Mouse (Mus musculus): ENCODE measurements around the gene Neu2. TPM values are rescaled to one million over a fixed set of nuclear protein-coding genes. Genes with fewer than 3 reads are reported as not detected.
"Not testable (repeated sequence)": the region's sequence is repeated elsewhere in the genome, so short reads cannot be mapped to it uniquely, and the experiment has no call there.

The Neu2 gene
- 2.7 and 10.1 TPM in 2 replicates for polyA plus RNA-seq (2012; rRNA removed)

DNA sequence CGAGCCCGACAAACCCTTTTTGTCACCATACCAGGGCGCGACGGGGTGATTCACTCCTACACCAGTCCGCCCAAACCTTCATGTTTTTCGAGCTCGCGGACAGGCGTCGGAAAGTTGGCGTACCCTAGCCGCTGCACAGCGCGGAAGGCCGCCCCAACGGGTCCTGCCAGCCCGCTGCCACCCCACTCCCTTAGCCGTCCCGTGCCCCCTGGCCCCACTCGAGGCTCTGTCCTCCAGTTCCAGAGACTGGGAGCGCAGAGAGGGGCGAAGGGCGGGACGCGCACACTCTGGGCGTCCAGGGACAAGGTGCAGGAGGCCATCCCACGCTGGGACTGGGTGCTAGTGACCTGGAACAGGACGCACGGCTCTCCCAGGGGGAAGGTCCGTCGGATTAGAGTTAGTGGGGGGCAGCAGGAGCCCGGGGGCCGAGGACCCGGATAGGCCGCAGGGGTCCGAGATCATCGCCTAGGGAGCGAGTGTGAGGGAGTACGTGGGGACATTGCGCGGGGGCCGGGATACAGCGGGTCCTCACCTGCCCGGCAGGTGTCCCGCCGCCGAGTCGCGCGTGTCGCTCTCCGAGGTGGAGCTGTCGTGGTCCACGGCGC lies at the start of gene Neu2:
Gene Neu2 (plus strand): TSS at position 329 of the 605 bp plus-strand sequence.
- Histone ChIP-seq H3K4me1 (ENCODE audit: control insufficient read depth, insufficient read depth, low read length) (no peaks in the 10 kb centered on the region; the same call in 1 of the 2 replicates), H3K4me3 (replicated peaks; ENCODE audit: extremely low read depth, low read depth, low read length) (no peak within 1 kb of the TSS)
- 3% methylated on average over 56 of the region's 56 CpGs for WGBS
- TF ChIP-seq POLR2A (IDR thresholded peaks at IDR 0.05; ENCODE audit: borderline replicate concordance, extremely low read depth, low read depth, low read length) = no peak
- no peak for TF ChIP-seq CTCF (IDR thresholded peaks at IDR 0.05; ENCODE audit: insufficient read depth, low read length)
- no peak for DNase-seq

DNA sequence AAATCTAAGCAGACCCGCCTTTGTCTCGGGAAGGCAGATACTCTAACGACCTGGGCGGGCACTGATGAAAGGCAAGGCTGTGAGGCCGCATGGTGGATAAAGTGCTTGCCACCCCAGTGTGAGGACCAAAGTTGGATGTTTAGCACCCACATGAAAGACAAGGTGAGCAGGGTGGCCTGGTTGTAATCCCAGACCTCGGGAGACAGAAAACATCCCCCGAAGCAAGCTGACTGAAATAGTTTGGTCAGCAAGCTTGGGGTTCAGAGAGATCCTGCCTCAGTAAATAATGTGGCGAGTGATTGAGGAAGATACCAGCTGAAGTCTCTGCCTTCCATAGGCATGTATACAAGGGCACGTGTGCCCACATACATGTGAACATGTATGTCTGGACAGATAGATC lies 42.2 kb upstream of the Neu2 start:
- Histone ChIP-seq H3K4me3 (replicated peaks; ENCODE audit: extremely low read depth, low read depth, low read length) (no peak overlapping the region), H3K4me1 (ENCODE audit: control insufficient read depth, insufficient read depth, low read length) (no peaks in the 10 kb centered on the region)
- WGBS = 67% methylated on average over 9 of the region's 9 CpGs
- DNase-seq = no peak
- TF ChIP-seq CTCF (IDR thresholded peaks at IDR 0.05; ENCODE audit: insufficient read depth, low read length) (no peak), POLR2A (IDR thresholded peaks at IDR 0.05; ENCODE audit: borderline replicate concordance, extremely low read depth, low read depth, low read length) (no peak)

DNA sequence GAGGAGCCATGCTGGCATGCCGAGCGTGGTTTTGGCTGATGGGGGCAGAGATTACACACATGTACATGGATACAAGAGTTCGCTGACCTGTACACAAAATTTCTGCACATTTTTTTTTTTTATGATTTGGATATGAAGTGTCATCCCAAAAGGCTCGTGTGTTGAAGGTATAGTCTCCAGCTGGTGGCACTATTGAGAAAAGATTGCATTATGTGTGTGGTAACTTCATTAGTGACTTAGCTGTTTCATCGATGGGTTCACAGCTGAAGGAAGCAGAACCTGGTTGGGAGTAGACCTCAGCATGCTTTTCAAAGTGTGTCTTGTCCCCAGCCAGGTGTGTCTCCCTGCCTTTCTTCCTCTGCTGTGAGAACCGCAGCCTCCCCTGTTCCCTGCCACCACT lies 41.4 kb upstream of the Neu2 start:
- DNase-seq = no peak
- WGBS = 53% methylated on average over 6 of the region's 6 CpGs

DNA sequence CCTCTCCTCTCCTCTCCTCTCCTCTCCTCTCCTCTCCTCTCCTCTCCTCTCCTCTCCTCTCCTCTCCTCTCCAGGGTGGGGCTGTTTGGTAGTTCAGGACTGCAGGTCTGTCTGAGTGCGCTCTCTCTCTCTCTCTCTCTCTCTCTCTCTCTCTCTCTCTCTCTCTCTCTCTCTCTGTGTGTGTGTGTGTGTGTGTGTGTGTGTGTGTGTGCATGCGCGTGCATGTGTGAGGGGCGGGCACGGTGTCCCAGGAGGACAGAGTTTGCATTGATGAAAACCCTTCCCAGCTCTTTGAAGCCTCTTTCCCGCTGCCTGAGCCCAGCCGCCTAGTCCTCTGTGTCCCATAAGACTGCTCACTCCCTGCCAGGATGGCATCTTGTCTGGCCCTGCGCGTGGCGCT lies 39.7 kb upstream of the Neu2 start, which contains the start of gene Snorc:
Gene Snorc (plus strand): TSS at position 301 of the 400 bp plus-strand sequence.
- not testable (repeated sequence) for DNase-seq; H3K4me3 ChIP-seq (replicated peaks; ENCODE audit: extremely low read depth, low read depth, low read length); H3K4me1 ChIP-seq (ENCODE audit: control insufficient read depth, insufficient read depth, low read length)
- 45% methylated on average over 9 of the region's 10 CpGs for WGBS

More for the DNA sequence above, 41.4 kb upstream of the Neu2 start:
- H3K4me1 ChIP-seq (ENCODE audit: control insufficient read depth, insufficient read depth, low read length) = no peaks in the 10 kb centered on the region
- H3K4me3 ChIP-seq (replicated peaks; ENCODE audit: extremely low read depth, low read depth, low read length) = no peak overlapping the region
- TF ChIP-seq CTCF (IDR thresholded peaks at IDR 0.05; ENCODE audit: insufficient read depth, low read length) = no peak
- no peak for TF ChIP-seq POLR2A (IDR thresholded peaks at IDR 0.05; ENCODE audit: borderline replicate concordance, extremely low read depth, low read depth, low read length)

DNA sequence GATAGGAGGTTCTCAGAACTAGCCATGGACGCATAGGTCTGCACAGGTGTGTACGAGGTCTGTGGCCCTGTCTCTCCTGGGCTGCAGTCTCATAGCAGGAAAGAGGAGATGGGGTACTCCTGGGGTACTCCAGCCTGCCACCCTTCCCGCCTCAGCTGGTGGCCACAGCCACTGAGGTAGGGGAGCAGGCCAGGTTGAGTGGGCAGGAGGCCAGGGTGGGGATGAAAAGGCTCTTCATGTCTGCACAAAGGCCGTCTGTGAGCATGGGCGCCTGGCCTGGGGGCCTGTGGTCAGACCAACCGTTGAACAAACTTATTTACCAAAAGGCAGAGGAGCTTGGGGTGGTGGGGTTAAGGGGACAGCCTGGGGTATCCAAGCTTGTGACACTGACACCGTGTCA lies 37.8 kb upstream of the Neu2 start:
- Histone ChIP-seq H3K4me1 (ENCODE audit: control insufficient read depth, insufficient read depth, low read length) (peaks cover 3% of the 10 kb centered on the region), H3K4me3 (replicated peaks; ENCODE audit: extremely low read depth, low read depth, low read length) (no peak overlapping the region)
- 71% methylated on average over 7 of the region's 7 CpGs for WGBS
- DNase-seq = no peak
- TF ChIP-seq CTCF (IDR thresholded peaks at IDR 0.05; ENCODE audit: insufficient read depth, low read length) (no peak), POLR2A (IDR thresholded peaks at IDR 0.05; ENCODE audit: borderline replicate concordance, extremely low read depth, low read depth, low read length) (no peak)

DNA sequence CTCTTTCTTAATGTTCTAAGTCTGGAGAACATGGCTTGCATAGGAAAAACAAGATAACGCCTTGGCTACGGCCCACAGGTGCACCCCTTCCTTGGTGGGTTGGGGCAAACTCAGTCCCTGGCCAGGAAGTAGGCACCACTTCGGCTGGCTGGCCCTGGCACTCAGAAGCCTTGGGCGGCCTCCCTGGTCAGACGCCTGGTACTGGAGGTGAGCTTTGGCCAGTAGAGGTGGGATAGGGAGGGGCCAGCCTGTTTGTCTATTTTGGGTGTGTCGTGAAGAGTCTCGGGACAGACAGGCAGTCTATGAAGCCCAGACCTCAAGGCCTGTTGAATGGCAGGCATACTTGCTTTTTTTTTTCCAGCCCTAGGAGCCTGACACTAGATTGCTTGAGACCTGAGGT lies 37.1 kb upstream of the Neu2 start:
- H3K4me3 ChIP-seq (replicated peaks; ENCODE audit: extremely low read depth, low read depth, low read length) = no peak overlapping the region
- peak; percentile 15 for DNase-seq
- peaks cover 3% of the 10 kb centered on the region for H3K4me1 ChIP-seq (ENCODE audit: control insufficient read depth, insufficient read depth, low read length)
- WGBS = 68% methylated on average over 7 of the region's 7 CpGs
- TF ChIP-seq CTCF (IDR thresholded peaks at IDR 0.05; ENCODE audit: insufficient read depth, low read length) (no peak), POLR2A (IDR thresholded peaks at IDR 0.05; ENCODE audit: borderline replicate concordance, extremely low read depth, low read depth, low read length) (no peak)

DNA sequence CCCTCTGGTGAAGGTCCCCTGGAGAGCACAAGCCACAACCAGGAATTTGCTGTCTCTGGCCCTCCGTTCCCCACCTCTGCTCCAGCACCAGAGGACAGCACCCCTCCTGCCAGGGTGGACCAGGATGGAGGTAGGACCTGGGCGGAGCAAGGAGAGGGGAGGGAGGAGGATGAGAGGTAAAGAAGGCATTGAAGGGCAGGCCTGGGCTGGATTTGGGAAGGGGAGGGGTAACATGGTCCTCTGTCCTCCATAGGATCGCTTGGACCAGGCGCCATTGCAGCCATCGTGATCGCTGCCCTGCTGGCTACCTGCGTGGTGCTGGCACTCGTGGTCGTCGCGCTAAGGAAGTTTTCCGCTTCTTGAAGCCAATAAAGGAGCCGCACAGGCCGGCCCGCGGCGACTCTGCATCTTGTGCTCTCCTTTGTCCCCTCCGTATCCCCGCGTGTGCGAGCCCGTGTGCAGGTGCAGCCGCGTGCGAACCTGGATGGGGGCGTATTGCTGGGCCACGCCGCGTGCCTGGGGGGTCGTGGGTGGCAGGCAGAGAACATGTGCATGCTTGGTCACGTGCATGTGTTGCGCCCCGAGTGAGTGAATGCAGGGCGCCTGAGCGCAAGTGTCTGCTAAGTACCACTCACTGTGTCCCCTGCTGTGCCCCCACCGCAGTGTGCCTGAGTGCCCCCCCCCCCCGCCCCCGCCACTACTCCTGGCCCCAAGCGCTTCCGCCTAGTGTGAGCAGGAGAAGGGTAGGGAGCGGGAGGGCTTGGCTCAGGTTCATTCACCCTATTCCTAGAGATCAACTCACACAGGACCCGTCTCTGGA lies 34.4 kb upstream of the Neu2 start:
- peaks cover 3% of the 10 kb centered on the region for H3K4me1 ChIP-seq (ENCODE audit: control insufficient read depth, insufficient read depth, low read length)
- TF ChIP-seq POLR2A (IDR thresholded peaks at IDR 0.05; ENCODE audit: borderline replicate concordance, extremely low read depth, low read depth, low read length) (no peak), CTCF (IDR thresholded peaks at IDR 0.05; ENCODE audit: insufficient read depth, low read length) (no peak)
- 5% methylated on average over 41 of the region's 42 CpGs for WGBS
- no peak overlapping the region for H3K4me3 ChIP-seq (replicated peaks; ENCODE audit: extremely low read depth, low read depth, low read length)
- DNase-seq = no peak

DNA sequence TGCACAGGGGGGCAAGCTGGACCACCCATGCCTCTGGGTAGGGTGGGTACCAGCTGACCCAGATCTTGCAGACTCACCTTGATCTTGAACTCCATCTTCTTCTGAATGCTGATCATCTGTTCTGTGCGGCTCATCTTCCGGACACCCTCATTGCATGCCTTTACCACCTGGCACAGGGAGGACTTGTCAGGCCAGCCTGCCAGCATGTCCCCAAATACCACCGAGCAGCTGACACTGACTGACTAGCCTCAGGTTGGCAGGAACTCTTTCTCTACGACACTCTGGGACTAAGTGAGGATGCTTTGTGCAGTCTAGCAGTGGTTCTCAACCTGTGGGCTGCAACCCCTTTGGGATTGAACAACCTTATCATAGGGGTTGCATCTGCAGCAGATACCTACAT lies 27.1 kb upstream of the Neu2 start:
- no peaks in the 10 kb centered on the region for H3K4me1 ChIP-seq (ENCODE audit: control insufficient read depth, insufficient read depth, low read length)
- WGBS = 87% methylated on average over 4 of the region's 4 CpGs

DNA sequence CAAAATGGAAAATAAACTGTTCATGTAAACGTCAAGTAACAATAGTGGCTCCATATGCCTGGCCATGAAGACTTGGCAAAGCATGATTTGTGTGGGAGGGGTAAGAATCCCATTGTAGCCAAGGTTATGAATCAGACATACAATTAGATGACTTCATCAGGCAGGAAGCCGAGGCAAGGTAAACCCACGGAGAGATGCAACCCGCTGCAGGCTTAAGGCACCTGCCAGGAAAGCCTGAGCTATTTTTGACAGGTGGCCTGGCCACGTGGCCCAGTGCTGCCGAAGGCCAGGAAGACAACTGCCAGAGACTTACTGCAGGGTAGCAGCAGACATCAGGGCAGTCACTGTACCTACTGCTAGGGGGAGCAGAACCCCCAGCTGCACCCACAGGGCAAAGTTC lies 23.3 kb upstream of the Neu2 start:
- no peak for DNase-seq
- 33% methylated on average over 6 of the region's 6 CpGs for WGBS
- H3K4me1 ChIP-seq (ENCODE audit: control insufficient read depth, insufficient read depth, low read length) = no peaks in the 10 kb centered on the region
- H3K4me3 ChIP-seq (replicated peaks; ENCODE audit: extremely low read depth, low read depth, low read length) = no peak overlapping the region
- TF ChIP-seq CTCF (IDR thresholded peaks at IDR 0.05; ENCODE audit: insufficient read depth, low read length) = no peak

More for the DNA sequence above, 27.1 kb upstream of the Neu2 start:
- TF ChIP-seq CTCF (IDR thresholded peaks at IDR 0.05; ENCODE audit: insufficient read depth, low read length) = no peak
- no peak for TF ChIP-seq POLR2A (IDR thresholded peaks at IDR 0.05; ENCODE audit: borderline replicate concordance, extremely low read depth, low read depth, low read length)
- DNase-seq = no peak
- H3K4me3 ChIP-seq (replicated peaks; ENCODE audit: extremely low read depth, low read depth, low read length) = no peak overlapping the region

DNA sequence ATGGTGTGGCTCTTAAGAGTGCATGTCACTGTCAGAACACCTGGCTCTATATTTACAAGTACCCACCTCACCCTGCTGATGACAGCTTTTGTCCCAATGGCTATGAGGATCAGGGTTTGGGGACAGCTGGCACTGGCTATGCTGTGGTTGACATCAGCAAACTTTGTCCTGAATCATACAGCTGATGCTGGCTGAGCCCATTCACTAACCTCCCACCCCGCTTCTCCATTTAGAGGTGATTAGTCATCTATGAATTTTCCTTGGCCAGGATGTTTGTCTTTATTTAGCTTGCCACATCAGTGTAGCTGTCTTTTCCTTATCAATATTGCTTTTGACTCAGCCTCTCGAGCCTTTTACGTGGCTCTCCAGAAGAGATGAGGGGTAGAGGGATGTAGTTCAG lies 17.4 kb upstream of the Neu2 start:
- no peak for DNase-seq
- no peaks in the 10 kb centered on the region for H3K4me1 ChIP-seq (ENCODE audit: control insufficient read depth, insufficient read depth, low read length)
- no peak for TF ChIP-seq CTCF (IDR thresholded peaks at IDR 0.05; ENCODE audit: insufficient read depth, low read length)
- no peak for TF ChIP-seq POLR2A (IDR thresholded peaks at IDR 0.05; ENCODE audit: borderline replicate concordance, extremely low read depth, low read depth, low read length)
- no peak overlapping the region for H3K4me3 ChIP-seq (replicated peaks; ENCODE audit: extremely low read depth, low read depth, low read length)
- WGBS = 59% methylated on average over 3 of the region's 3 CpGs

All from lung, adult 2 months (tissue).